ENCODE assay signal across 7 mouse cellular contexts in the genomic region with DNA sequence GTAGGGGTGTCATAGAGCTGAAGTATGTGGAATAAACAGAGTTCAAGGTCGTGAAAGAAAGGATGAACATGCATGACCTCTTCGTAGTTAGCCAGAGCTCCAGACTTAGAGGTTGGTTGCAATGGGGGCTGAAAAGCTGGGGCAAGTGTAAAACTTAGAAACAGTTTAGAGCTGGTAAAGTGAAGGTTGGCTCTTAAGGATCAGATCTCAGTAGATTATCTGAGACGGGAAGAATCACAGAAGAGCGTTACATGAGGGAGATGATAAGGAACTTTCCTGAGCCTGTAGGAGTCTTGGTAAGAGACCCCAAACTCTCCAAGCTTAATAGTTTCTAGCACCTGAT. TPM values are rescaled to one million over a fixed set of nuclear protein-coding genes. Genes with fewer than 3 reads are reported as not detected.
DNase-seq lines count a peak whose midpoint lies in the region; ATAC-seq and TF ChIP-seq lines count a peak whose summit lies in the region.

No protein-coding gene starts in this region.

- TF ChIP-seq POLR2A in small intestine, adult 2 months (IDR thresholded peaks at IDR 0.05; ENCODE audit: low read depth, low read length): no peak

- DNase-seq in lung, postnatal 14 days: no peak
- DNase-seq in forebrain, embryonic 10.5 days (ENCODE audit: extremely low spot score, low spot score): no peak
- DNase-seq in frontal cortex, postnatal 14 days (ENCODE audit: low spot score in 2 of 2): no peak
- DNase-seq in cerebellum, adult 9-10 months: no peak

- peaks cover 49% of the 10 kb centered on the region for H3K4me1 ChIP-seq in lung, embryonic 15.5 days
- H3K4me1 ChIP-seq in forebrain, embryonic 10.5 days: peaks cover 82% of the 10 kb centered on the region
- H3K4me1 ChIP-seq in limb, embryonic 12.5 days (replicated peaks): peaks cover 63% of the 10 kb centered on the region
- H3K4me1 ChIP-seq in small intestine, adult 2 months (ENCODE audit: control insufficient read depth, insufficient read depth, insufficient read length, low read length): peaks cover 44% of the 10 kb centered on the region

- ATAC-seq in lung, embryonic 15.5 days (ENCODE audit: borderline replicate concordance, extremely low read depth, low FRiP score, low TSS enrichment): no peak
- no peak for ATAC-seq in limb, embryonic 12.5 days (ENCODE audit: insufficient number of reproducible peaks, insufficient read depth, low FRiP score, low TSS enrichment, low read depth)

- peak overlapping the region; percentile 84 for H3K4me3 ChIP-seq in lung, embryonic 15.5 days
- H3K4me3 ChIP-seq in forebrain, embryonic 10.5 days: peak overlapping the region; percentile 90
- H3K4me3 ChIP-seq in limb, embryonic 12.5 days (replicated peaks): peak overlapping the region; percentile 78
- H3K4me3 ChIP-seq in small intestine, adult 2 months (ENCODE audit: low read depth, low read length): no peak overlapping the region

- H3K9me3 ChIP-seq in lung, embryonic 15.5 days: no peaks in the 10 kb centered on the region
- H3K9me3 ChIP-seq in forebrain, embryonic 10.5 days: no peaks in the 10 kb centered on the region
- no peaks in the 10 kb centered on the region for H3K9me3 ChIP-seq in limb, embryonic 12.5 days

- peak overlapping the region; percentile 89 for H3K4me2 ChIP-seq in lung, embryonic 15.5 days
- H3K4me2 ChIP-seq in limb, embryonic 12.5 days: peak overlapping the region; percentile 98

- peak overlapping the region; percentile 76 for H3K9ac ChIP-seq in lung, embryonic 15.5 days
- no peak overlapping the region; the same call in none of the 2 replicates for H3K9ac ChIP-seq in limb, embryonic 12.5 days (replicated peaks)

- H3K36me3 ChIP-seq in lung, embryonic 15.5 days: no peaks in the 10 kb centered on the region
- peaks cover 8% of the 10 kb centered on the region for H3K36me3 ChIP-seq in forebrain, embryonic 10.5 days (replicated peaks)
- peaks cover 16% of the 10 kb centered on the region for H3K36me3 ChIP-seq in limb, embryonic 12.5 days
- peaks cover under 1% of the 10 kb centered on the region; the same call in 1 of the 2 replicates for H3K36me3 ChIP-seq in small intestine, adult 2 months (ENCODE audit: control insufficient read depth, insufficient read depth, low read length)

- WGBS in lung, embryonic 15.5 days: 5% methylated on average over 4 of the region's 4 CpGs
- WGBS in forebrain, embryonic 10.5 days: 20% methylated on average over 4 of the region's 4 CpGs
- WGBS in limb, embryonic 12.5 days: 16% methylated on average over 4 of the region's 4 CpGs
- WGBS in small intestine, adult 2 months: 1% methylated on average over 4 of the region's 4 CpGs

- no peaks in the 10 kb centered on the region for H3K27me3 ChIP-seq in lung, embryonic 15.5 days
- H3K27me3 ChIP-seq in forebrain, embryonic 10.5 days (ENCODE audit: poor library complexity, severe bottlenecking): no peaks in the 10 kb centered on the region
- no peaks in the 10 kb centered on the region for H3K27me3 ChIP-seq in limb, embryonic 12.5 days
- H3K27me3 ChIP-seq in small intestine, adult 2 months (ENCODE audit: control insufficient read depth, insufficient read depth, low read length): no peaks in the 10 kb centered on the region

- no peak for TF ChIP-seq CTCF in small intestine, adult 2 months (IDR thresholded peaks at IDR 0.05; ENCODE audit: extremely low read depth, insufficient read length, insufficient replicate concordance, low read depth, low read length)

- peak overlapping the region; percentile 100 for H3K27ac ChIP-seq in lung, embryonic 15.5 days
- H3K27ac ChIP-seq in forebrain, embryonic 10.5 days: peak overlapping the region; percentile 98
- H3K27ac ChIP-seq in limb, embryonic 12.5 days: peak overlapping the region; percentile 100
- peak overlapping the region; percentile 4; the same call in 1 of the 2 replicates for H3K27ac ChIP-seq in small intestine, adult 2 months (ENCODE audit: insufficient read depth, low read depth, low read length)

RNA-seq across cellular contexts. Expression of a gene that starts 10.5 kb away (rescaled TPM):
- polyA plus RNA-seq in lung, embryonic 15.5 days (2015; fragmentation: Nextera tagmentation; extraction: Ambion mirVana): 29.5 and 30.3 TPM in 2 replicates
- polyA plus RNA-seq in forebrain, embryonic 10.5 days (2016; fragmentation: Nextera tagmentation; extraction: Ambion mirVana): 19.4 and 20.6 TPM in 2 replicates
- polyA plus RNA-seq in limb, embryonic 12.5 days (2016; fragmentation: Nextera tagmentation; extraction: Ambion mirVana): 34.9 and 38.7 TPM in 2 replicates
- polyA plus RNA-seq in small intestine, adult 2 months (2012; rRNA removed): 35.6 and 65.6 TPM in 2 replicates

RNA-seq across cellular contexts. Expression of a gene that starts 19.8 kb away (rescaled TPM):
- polyA plus RNA-seq in lung, embryonic 15.5 days (2015; fragmentation: Nextera tagmentation; extraction: Ambion mirVana): 174 and 183 TPM in 2 replicates
- 246 and 257 TPM in 2 replicates for polyA plus RNA-seq in forebrain, embryonic 10.5 days (2016; fragmentation: Nextera tagmentation; extraction: Ambion mirVana)
- 288 and 295 TPM in 2 replicates for polyA plus RNA-seq in limb, embryonic 12.5 days (2016; fragmentation: Nextera tagmentation; extraction: Ambion mirVana)
- 87.2 and 184 TPM in 2 replicates for polyA plus RNA-seq in small intestine, adult 2 months (2012; rRNA removed)

RNA-seq across cellular contexts. Expression of a gene that starts 23.2 kb away (rescaled TPM):
- polyA plus RNA-seq in lung, embryonic 15.5 days (2015; fragmentation: Nextera tagmentation; extraction: Ambion mirVana): 0.27 and 0.38 TPM in 2 replicates
- polyA plus RNA-seq in forebrain, embryonic 10.5 days (2016; fragmentation: Nextera tagmentation; extraction: Ambion mirVana): 1.4 and 1.7 TPM in 2 replicates
- polyA plus RNA-seq in limb, embryonic 12.5 days (2016; fragmentation: Nextera tagmentation; extraction: Ambion mirVana): 0.66 and 0.86 TPM in 2 replicates
- 0.15 TPM in 1 of 2 replicates, not detected in the other for polyA plus RNA-seq in small intestine, adult 2 months (2012; rRNA removed)

RNA-seq across cellular contexts. Expression of a gene that starts 27.4 kb away (rescaled TPM):
- polyA plus RNA-seq in lung, embryonic 15.5 days (2015; fragmentation: Nextera tagmentation; extraction: Ambion mirVana): 18.8 and 20.3 TPM in 2 replicates
- polyA plus RNA-seq in forebrain, embryonic 10.5 days (2016; fragmentation: Nextera tagmentation; extraction: Ambion mirVana): 8.4 and 10.1 TPM in 2 replicates
- polyA plus RNA-seq in limb, embryonic 12.5 days (2016; fragmentation: Nextera tagmentation; extraction: Ambion mirVana): 22.3 and 24.3 TPM in 2 replicates
- polyA plus RNA-seq in small intestine, adult 2 months (2012; rRNA removed): 15.8 and 37.1 TPM in 2 replicates

RNA-seq across cellular contexts. Expression of a gene that starts 27.9 kb away (rescaled TPM):
- polyA plus RNA-seq in lung, embryonic 15.5 days (2015; fragmentation: Nextera tagmentation; extraction: Ambion mirVana): 0.22 and 0.25 TPM in 2 replicates
- 1.3 and 1.8 TPM in 2 replicates for polyA plus RNA-seq in forebrain, embryonic 10.5 days (2016; fragmentation: Nextera tagmentation; extraction: Ambion mirVana)
- 1.1 and 1.3 TPM in 2 replicates for polyA plus RNA-seq in limb, embryonic 12.5 days (2016; fragmentation: Nextera tagmentation; extraction: Ambion mirVana)
- 0.19 and 0.35 TPM in 2 replicates for polyA plus RNA-seq in small intestine, adult 2 months (2012; rRNA removed)

Comparison
In these comparisons a context has a peak if more than half of its experiments do, and no peak if none do; other contexts are left out.
1. H3K27ac ChIP-seq: peak in every context shown above with its lines; median percentile 100 in lung, embryonic 15.5 days; 100 in limb, embryonic 12.5 days; 98 in forebrain, embryonic 10.5 days; 4 in small intestine, adult 2 months.